Mouse (Mus musculus) testis, adult 2 months (tissue): Measurements from ENCODE around the gene Mtcl1.

ENCODE experiments used
- CTCF ChIP-seq: fragments of 200-500 bp; IDR thresholded peaks from 2 replicates; pipeline ENCODE4 v1.5.1; 2012; ENCODE audit warnings: low read depth, mild to moderate bottlenecking, inconsistent platforms, low read length, moderate library complexity; ENCODE audit not compliant: control insufficient read depth, insufficient read depth, insufficient replicate concordance
- POLR2A ChIP-seq: fragments of 200-500 bp; IDR thresholded peaks from 2 replicates; pipeline ENCODE4 v1.6.1; 2012; ENCODE audit warnings: low read depth, mild to moderate bottlenecking, inconsistent platforms, low read length, moderate library complexity; ENCODE audit not compliant: control insufficient read depth

DNA sequence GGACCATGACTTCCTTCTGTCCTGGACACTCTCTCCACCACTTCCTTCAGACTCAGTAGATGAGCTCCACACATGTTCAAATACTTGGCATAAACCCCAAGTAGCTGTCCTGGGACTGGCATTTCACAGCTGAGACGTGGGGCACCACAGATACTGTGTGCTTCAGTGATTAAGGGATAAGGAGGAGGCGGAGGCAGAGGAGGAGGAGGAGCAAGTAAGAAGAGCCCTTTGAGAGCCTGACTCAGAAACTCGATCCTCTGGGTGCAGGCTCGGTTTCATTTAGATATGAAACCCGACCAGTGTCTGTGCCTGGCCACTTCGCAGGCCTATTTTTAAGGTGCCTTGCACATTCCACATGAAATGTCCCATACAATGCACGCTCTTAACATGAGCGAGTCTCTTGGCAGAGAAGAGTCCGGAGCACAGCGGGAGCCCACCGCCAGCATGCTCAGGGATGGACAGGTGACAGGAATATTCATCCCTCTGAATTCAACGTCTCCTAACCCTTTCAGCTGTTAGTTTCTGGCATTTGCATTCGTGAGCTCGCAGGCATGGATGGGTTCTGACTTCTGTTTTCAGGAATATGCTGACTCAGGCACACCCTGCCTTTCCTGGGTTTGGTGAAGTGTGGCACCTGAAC lies 74.8 kb downstream of the Mtcl1 start:
- TF ChIP-seq CTCF (no peak), POLR2A (no peak)
